Mouse (Mus musculus): ENCODE measurements around the gene Gm8020.
"Not testable (repeated sequence)": the region's sequence is repeated elsewhere in the genome, so short reads cannot be mapped to it uniquely, and the experiment has no call there.

Gm8020 gene

DNA sequence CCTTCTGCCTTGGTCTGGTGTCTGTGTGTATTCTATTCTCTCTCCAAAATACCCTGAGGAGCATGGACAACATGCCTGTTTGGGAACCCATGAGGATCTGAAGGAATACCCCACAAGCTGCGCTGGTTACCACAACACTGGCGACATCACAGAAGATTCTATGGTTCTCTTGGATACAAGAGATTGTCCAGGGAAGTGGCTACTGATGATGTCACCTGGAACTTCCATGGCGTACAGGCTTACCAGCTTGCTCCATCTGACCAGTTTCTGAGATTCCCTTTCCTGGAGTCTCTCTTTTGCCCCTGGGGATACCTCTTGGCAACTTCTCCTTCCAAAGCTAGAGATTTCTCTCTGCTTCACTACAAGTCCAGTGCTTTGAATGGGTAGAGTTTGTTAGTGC, at the start of gene Gm8020:
Gene Gm8020 (minus strand): TSS at position 101 of the 400 bp plus-strand sequence.
- in situ Hi-C loops (cut with MseI, MboI), result not testable (repeated sequence)

DNA sequence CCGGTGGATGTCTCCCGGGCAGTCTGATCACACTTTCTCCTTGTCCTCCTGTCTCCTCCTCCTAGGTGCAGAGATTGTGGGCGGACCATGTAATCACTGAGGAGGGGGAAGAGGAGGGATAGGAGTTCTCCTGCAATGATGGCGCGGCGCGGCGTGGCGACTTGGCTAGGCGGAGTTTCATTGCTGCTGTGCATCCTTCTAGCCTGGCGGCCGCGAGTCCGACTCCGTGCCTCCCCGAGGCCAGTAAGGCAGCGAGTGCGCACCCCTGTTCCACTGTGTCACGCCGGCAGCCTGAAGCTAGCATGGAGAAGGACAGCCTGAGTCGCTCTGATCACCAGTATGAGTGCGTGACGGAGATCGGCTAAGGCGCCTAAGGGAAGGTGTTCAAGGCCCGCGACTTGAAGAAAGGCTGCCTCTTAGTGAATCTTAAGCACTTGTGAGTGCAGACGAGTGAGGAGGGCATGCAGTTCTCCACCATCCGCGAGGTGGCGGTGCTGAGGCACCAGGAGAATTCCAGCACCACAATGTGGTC, 41.1 kb upstream of the Gm8020 start:
- in situ Hi-C loops (cut with MseI, MboI), result not testable (repeated sequence)

DNA sequence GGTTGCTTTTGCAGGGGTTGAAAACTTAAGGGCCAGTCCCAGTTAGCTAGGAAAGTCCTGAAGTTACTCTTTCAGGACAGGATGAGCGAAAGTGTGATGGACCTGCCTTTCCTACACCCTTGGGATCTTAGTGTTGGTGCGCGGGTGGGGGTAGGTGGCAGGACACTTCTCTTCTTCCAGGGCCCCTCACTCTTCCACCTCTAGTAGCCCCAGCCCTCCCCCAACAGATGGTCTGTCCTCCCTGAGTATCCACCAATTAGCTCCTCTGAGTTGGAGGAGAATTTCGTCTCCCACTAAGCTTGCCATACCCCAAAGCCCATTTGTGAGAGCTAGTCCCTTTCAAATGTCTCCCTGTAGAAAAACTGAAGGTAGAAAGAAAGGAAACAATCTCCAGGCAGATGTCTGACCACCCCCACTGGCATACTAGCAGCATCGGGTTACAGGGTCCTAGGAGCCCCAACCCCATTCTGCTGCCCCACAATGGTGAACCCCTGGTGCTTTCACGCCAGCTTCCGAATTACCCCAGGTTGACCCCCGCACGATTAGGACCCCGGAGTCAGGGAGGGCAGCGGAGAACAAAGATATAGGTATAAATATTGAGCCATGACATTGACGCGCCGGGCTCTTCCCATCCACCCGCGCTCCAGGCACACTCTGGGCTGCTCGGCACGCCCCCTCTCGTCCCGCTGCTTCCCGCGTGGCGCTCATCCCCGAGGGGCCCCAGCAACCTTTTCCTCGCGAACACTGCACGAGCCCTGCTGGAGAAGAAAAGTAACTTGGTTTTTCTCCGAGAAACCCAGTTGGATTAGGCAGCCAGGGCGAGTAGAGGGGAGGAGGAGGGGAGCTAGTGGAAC, 40.4 kb upstream of the Gm8020 start:
- in situ Hi-C loops (cut with MseI, MboI), result not testable (repeated sequence)

GRCm38 (mm10) chr14:42524182-42524581, 22.0 kb upstream of the Gm8020 start, which contains the start of gene Gm8024:
Gene Gm8024 (minus strand): TSS chr14:42524282.
- in situ Hi-C loops (cut with MseI, MboI), result not testable (repeated sequence)

- in situ Hi-C loops (cut with MseI, MboI), result not testable (repeated sequence)
These were observed 38.6 kb downstream of the Gm8020 start, which contains the start of gene Gm8011 for GRCm38 (mm10) chr14:42463581-42463980. Gene Gm8011 (plus strand): TSS chr14:42463881.
